Mouse (Mus musculus) embryo, embryonic 10 days (tissue): ENCODE results near the gene Alkbh4.
"Not testable (repeated sequence)": the region's sequence is repeated elsewhere in the genome, so short reads cannot be mapped to it uniquely, and the experiment has no call there.

ENCODE experiments used
- DNase-seq: peaks from one replicate; pipeline ENCODE4 v3.0.0-alpha.2; 2015; ENCODE audit warnings: low spot score

Gene Alkbh4

GRCm38 (mm10) chr5:136135571-136136291 lies at the start of gene Alkbh4, which contains the start of gene Lrwd1:
TSS of gene Alkbh4 (plus strand) at chr5:136136146.
TSS of gene Lrwd1 (minus strand) at chr5:136136074.
- peak; percentile 98 for DNase-seq

- DNase-seq: no peak
Measured at GRCm38 (mm10) chr5:136086290-136086689, 49.7 kb upstream of the Alkbh4 start.

DNA sequence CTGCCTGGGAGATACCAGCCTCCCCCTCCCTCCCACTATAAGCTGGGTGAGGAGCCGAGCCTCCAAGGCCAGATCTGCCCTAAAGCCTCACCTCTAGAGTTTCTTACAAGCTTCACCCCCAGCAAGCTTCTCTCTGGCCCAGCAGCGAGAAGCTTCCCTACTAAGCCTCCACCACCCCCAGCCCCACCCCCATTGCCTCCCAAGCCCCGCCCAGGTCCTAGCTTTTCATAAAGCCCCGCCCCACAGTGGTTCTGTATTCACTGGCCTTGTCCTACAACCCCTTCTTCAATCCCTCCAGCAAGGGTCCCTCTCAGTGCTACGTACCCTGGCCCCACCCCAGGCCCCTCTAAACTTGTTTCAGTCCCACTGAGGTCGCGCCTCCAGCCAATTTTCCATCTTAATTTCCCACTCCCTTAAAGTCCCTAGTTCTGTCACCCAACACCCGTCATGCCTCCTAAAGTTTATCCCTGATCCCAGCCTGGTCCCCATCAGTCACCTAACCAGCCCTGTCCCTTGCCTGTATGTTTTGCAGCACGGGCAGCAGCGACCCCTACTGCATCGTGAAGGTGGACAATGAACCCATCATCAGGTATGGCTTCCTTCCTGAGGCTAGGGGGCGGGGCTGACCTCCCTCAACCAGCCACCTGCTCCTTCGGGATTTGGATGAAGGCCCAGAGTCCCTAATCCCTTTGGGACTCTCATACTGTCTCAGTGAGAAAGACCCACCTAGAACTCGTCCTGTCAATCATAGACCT lies 46.9 kb upstream of the Alkbh4 start:
- peak; percentile 15 for DNase-seq

DNA sequence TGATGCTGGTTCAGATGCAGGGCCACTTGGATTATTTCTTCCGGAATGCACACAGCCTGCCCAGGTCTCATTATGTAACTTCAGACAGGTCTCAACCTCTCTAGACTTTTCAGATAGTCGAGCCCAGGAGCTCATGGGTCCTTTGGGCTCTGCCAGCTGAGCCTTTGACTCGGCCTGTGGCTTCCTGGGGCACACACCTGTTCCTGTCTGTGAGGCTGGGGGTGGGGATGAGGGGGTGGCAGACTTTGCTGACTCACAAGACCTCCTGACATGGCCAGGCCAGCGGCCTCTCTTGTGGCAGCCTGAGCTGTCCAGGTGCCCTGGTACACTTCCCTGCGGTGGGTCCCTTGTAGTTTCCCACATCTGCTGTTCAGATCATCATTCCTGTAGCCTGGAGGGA lies 44.0 kb upstream of the Alkbh4 start:
- DNase-seq: no peak

GRCm38 (mm10) chr5:136094249-136095010 lies 41.5 kb upstream of the Alkbh4 start:
- no peak for DNase-seq

DNA sequence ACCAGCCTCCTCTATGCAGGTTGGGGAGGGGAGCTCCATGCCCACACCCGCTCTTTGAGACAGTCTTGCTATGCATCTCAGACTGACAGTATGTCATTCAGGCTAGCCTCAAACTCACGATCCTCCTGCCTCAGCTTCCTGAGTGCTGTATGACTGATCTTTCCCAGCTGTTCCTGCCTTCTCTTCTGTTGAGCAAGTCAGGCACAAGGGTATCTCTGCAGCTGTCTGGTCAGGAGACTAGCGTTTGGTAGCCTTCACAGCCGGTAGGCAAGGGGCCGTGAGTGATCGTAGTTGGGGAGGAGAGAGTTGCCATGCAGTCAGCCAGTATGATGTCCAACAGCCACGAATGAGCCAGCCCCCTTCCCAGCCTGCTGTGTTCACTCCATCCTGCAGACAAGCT lies 40.9 kb upstream of the Alkbh4 start:
- no peak for DNase-seq

DNA sequence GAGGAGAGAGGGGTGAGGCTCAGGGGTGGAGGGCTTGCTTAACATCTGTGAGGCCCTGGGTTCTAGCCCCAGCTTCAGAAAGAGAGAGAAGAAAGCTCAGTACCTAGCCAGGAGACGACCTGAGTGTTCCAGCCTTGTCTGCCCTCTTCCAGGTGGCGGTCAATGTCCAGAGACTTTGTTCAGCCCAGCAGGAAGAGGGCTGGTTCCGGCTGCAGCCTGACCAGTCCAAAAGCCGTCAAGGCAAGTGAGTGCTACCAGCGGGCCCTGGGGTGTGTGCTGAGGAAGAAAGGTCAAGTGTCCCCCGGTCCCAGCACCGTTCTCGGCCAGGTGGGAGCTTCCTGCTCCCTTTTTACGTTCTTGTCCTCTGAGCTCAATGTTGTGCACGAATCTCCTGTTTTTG lies 37.4 kb upstream of the Alkbh4 start:
- no peak for DNase-seq

GRCm38 (mm10) chr5:136102099-136102820 lies 33.7 kb upstream of the Alkbh4 start:
- DNase-seq: peak; percentile 93

GRCm38 (mm10) chr5:136104511-136104910 lies 31.4 kb upstream of the Alkbh4 start:
- DNase-seq: peak; percentile 24

DNA sequence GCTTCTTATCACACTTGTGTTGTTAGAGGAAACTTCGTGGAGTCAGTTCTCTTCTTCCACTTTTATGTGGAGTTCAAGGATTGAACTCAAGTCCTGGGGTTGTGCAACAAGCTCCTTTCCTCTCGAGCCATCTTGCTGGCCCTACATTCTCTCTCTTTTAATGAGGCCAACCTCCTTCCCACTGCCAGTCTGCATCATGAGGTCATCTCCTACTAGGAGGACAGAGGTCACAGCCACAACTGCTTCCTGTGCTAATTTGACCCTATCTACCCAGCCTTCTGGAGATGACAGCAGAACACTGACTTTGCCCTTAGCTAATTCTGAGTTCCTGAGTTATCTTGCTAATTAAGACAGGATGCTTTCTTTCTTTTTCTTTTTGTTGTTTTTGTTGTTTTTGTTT lies 27.5 kb upstream of the Alkbh4 start:
- no peak for DNase-seq

DNA sequence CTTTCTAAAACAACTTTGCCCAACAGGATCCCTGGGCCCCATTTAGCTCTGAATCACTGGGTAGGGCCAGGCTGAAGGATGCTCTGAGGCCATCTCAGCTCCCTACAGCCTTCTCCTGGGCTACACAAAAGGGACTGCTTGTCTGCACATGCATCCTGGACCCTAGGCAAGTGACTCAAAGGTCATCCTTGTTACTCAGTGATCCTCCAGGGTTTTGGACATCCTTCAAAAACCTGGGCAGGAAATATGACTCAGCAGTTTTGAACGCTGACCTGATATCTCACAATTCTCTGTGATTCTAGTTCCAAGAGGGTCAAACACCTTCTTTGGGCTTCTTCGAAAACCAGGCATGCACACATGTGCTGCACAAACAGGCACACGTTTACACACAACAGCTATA lies 26.9 kb upstream of the Alkbh4 start:
- DNase-seq: no peak

DNA sequence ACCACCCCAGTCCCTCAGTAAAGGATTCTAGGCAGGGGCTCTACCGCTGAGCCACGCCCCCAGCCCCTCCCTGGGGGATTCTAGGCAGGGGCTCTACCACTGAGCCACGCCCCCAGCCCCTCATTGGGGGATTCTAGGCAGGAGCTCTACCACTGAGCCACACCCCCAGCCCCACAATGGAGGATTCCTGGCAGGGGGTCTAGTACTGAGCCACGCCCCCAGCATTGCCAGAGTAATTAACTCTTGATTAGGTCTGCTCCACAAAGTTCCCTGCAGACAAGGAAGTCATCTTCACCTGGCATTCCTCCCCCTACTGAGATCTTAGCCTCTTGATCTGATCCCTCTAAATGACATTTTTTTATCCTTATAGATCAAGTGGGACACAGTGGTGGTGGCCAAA lies 22.4 kb upstream of the Alkbh4 start:
- not testable (repeated sequence) for DNase-seq

DNA sequence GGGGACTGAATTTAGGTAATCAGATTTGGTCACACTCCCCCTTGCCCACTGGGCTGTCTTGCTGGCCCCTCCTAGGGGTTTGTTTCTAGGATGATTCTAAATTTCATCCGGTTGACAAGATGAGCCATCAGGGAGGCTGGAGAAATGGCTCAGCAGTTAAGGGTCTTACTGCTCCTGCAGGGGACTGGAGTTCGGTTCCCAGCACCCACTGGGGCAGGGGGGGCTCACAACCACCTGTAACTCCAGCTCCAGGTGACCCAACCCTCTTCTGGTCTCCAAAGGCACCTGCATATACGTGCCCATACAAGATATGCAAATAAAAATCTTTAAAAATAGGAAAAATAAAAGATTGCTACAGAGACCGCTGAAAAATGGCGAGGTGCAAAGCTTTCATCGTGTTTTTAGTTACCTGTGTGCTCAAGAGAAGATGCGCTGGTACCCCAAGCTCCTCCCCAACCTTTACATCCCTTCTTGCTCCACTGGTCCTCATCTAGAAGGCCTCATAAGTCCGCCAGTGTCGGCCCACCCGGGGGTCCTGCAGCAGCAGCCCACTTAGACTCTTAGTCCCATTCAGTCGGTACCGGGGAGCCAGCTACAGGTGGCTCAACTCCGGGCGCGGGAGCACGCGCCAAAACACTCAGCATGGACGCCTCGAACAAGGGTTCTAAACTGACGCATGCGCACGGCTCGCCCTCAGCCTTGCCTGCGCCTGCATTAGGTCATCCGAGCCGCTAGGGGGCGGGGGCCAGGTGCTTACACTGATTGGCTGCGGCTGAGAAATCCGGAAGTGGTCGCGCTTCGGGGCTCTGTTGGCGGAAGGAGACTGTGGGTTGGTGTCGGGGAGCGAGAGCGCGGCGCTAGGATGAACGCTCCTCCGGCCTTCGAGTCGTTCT lies 19.8 kb upstream of the Alkbh4 start, which contains the start of gene Polr2j:
Polr2j (plus strand) TSS at position 741 of the 893 bp plus-strand sequence.
- peak; percentile 99 for DNase-seq

DNA sequence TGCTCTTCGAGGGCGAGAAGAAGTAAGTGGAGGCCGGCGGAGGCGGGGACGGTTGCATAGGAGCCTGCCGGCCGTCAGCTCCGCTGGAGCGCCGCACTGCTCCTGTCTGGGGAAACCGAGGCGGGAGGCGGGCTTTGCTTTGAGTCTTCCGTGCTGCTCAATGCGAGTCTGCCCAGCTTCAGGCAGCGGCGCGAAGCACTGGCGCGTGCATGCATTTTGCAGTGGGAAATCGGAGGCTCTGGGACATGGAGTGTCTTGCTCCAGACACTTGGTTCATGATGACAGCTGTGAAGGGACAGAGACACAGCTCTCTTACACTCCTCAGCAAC lies 19.2 kb upstream of the Alkbh4 start:
- DNase-seq: no peak

DNA sequence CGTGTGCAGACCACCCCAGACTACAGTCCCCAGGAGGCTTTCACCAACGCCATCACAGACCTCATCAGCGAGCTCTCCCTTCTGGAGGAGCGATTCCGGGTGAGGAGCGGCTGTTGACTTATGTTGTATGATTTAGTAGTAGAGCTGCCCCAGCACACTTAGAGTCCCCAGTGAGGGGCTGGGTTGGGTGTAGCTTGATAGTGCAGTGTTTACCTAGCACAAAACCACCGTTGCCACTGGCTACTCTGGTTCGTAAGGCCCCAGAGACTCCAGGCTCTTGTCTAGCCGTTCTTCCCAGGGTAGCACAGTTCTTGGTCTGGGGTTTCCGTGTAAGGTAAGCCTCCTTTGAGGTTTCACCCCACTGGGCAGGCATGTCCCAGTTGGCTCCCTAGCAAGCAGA lies 13.8 kb upstream of the Alkbh4 start:
- DNase-seq: no peak

GRCm38 (mm10) chr5:136136292-136136990 lies 495 bp downstream of the Alkbh4 start:
- peak; percentile 16 for DNase-seq

GRCm38 (mm10) chr5:136137658-136138274 lies 1.8 kb downstream of the Alkbh4 start:
- DNase-seq: peak; percentile 80

DNA sequence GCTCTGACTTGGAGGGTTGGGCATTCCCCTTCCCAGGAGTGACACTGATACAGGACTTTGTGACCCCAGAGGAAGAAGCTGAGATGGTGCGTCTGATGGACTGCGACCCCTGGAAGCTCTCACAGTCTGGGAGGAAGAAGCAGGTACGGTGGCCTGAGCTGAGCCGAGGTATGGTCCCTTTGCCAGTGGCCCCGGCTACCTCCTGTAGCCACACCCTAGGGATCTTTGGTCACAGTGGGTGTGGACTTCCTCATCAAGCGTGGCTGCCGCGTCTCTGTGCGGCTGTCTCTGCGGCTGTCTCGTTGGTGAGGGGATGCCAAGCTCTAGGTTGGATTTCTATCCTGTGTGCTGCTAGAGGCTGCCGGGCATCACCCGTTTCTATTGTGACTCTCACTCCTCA lies 3.4 kb downstream of the Alkbh4 start:
- DNase-seq: no peak

- no peak for DNase-seq
Measured at GRCm38 (mm10) chr5:136140057-136140482, 4.1 kb downstream of the Alkbh4 start.

DNA sequence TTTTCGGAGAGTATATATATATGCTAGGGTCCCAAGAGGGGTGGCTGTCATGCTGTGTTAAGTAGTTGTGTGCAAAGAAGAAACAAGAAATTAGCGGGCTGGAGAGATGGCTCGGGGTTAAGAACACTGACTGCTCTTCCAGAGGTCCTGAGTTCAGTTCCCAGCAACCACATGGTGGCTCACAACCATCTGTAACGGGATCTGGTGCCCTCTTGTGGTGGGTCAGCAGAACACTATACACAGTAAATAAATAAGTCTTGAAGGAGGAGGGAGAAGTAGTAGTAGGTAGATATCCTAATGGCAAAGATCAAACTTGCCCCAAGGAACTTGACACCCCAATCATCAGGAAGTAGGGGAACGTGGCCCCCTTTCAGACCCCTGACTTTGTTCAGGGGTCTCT lies 6.8 kb downstream of the Alkbh4 start:
- no peak for DNase-seq
